Mouse (Mus musculus): ENCODE data around the gene Gm20431. TPM values are rescaled to one million over a fixed set of nuclear protein-coding genes. Genes with fewer than 3 reads are reported as not detected.
A peak's percentile ranks its signal among the peaks of the same experiment; 100 is the strongest.

Gene Gm20431
- polyA plus RNA-seq, 1 experiment from 2014 or later, result 6.2 TPM

DNA sequence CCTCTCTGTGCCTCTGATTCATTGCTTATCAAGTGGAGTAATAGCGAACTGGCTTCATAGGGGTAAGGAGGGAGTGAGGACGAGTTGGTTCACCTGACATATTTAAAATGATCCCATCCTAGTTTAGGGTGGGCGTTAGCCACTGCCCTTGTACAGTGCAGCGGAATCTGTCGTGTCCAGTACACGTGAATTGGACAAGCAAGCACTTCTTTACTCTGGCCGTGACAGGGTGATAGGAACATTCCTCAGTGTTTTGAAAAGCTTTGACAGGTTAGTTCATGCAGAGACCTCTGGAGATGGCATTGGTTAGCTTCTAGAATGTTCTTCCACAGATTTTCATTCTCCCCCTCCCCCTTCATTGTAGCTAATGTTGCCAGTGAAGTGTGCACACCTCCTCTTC lies 33.7 kb upstream of the Gm20431 start:
- no peaks in the 10 kb centered on the region for H3K36me3 ChIP-seq
- ATAC-seq (ENCODE audit: low FRiP score, low read depth), result no peak
- peaks cover 16% of the 10 kb centered on the region for H3K4me1 ChIP-seq
- H3K27me3 ChIP-seq, result peaks cover 25% of the 10 kb centered on the region
- peaks cover 6% of the 10 kb centered on the region; the same call in 1 of the 2 replicates for H3K9me3 ChIP-seq
- no peak overlapping the region for H3K4me2 ChIP-seq (replicated peaks)
- H3K9ac ChIP-seq, result no peak overlapping the region
- no peak overlapping the region for H3K27ac ChIP-seq
- WGBS, result 92% methylated on average over 7 of the region's 7 CpGs
- no peak overlapping the region for H3K4me3 ChIP-seq

- peaks cover 6% of the 10 kb centered on the region; the same call in 1 of the 2 replicates for H3K9me3 ChIP-seq
- no peak for ATAC-seq (ENCODE audit: low FRiP score, low read depth)
- WGBS, result 60% methylated on average over 1 of the region's 1 CpGs
Observed at GRCm38 (mm10) chr2:167694244-167694643, 32.9 kb upstream of the Gm20431 start.

DNA sequence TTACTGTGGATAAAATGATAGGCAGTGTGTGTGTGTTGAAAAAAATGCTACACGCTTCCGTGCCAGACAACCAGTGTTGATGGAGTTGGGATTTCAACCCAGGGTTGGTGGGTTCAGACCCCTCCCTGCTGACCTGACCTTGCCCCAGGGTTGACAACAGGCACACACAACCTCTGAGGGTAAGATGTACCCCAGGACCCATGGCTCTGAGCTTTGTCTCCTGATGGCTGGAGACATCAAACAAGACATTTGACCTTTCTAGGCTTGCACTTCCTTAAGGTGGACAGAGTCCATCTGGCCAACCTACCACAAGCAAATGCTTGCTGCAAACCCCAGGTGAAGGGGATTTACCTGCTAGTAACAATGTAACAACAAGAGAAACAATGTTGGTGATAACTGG lies 32.2 kb upstream of the Gm20431 start:
- H3K4me3 ChIP-seq, result no peak overlapping the region
- H3K36me3 ChIP-seq, result no peaks in the 10 kb centered on the region
- H3K4me1 ChIP-seq, result peaks cover 24% of the 10 kb centered on the region
- peaks cover 34% of the 10 kb centered on the region for H3K27me3 ChIP-seq
- H3K4me2 ChIP-seq (replicated peaks), result no peak overlapping the region
- 84% methylated on average over 2 of the region's 2 CpGs for WGBS
- no peak for ATAC-seq (ENCODE audit: low FRiP score, low read depth)
- peaks cover 6% of the 10 kb centered on the region; the same call in 1 of the 2 replicates for H3K9me3 ChIP-seq
- no peak overlapping the region for H3K9ac ChIP-seq
- no peak overlapping the region for H3K27ac ChIP-seq

More at GRCm38 (mm10) chr2:167694244-167694643, 32.9 kb upstream of the Gm20431 start:
- Histone ChIP-seq H3K27ac (no peak overlapping the region), H3K27me3 (peaks cover 32% of the 10 kb centered on the region), H3K4me3 (no peak overlapping the region), H3K36me3 (no peaks in the 10 kb centered on the region), H3K4me2 (replicated peaks) (no peak overlapping the region), H3K4me1 (peaks cover 23% of the 10 kb centered on the region), H3K9ac (no peak overlapping the region)

DNA sequence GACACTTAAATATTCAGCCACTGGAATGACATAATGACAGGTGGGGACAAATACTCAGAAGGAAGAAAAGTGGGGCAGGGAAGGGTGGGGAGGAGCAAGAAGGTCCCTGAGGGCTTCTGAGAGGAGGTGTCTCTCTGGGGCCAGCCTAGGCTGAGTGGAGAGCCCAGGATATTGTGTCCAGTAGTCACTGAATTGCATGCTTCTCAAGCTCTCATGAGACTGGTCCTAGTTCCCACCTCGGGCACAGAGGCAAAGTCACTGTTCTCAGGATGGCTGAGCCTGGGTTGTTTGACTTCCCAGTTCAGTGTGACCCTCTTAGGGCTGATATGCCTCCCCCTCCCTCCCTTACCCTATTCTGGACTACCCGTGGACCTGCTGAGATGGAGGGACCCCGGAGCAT lies 31.5 kb upstream of the Gm20431 start:
- 68% methylated on average over 3 of the region's 3 CpGs for WGBS
- peaks cover 39% of the 10 kb centered on the region for H3K27me3 ChIP-seq
- H3K36me3 ChIP-seq, result no peaks in the 10 kb centered on the region
- no peak overlapping the region for H3K4me3 ChIP-seq
- H3K4me1 ChIP-seq, result peaks cover 24% of the 10 kb centered on the region
- H3K9me3 ChIP-seq, result peaks cover 6% of the 10 kb centered on the region; the same call in 1 of the 2 replicates
- no peak overlapping the region for H3K27ac ChIP-seq
- H3K9ac ChIP-seq, result no peak overlapping the region
- no peak for ATAC-seq (ENCODE audit: low FRiP score, low read depth)
- no peak overlapping the region for H3K4me2 ChIP-seq (replicated peaks)

DNA sequence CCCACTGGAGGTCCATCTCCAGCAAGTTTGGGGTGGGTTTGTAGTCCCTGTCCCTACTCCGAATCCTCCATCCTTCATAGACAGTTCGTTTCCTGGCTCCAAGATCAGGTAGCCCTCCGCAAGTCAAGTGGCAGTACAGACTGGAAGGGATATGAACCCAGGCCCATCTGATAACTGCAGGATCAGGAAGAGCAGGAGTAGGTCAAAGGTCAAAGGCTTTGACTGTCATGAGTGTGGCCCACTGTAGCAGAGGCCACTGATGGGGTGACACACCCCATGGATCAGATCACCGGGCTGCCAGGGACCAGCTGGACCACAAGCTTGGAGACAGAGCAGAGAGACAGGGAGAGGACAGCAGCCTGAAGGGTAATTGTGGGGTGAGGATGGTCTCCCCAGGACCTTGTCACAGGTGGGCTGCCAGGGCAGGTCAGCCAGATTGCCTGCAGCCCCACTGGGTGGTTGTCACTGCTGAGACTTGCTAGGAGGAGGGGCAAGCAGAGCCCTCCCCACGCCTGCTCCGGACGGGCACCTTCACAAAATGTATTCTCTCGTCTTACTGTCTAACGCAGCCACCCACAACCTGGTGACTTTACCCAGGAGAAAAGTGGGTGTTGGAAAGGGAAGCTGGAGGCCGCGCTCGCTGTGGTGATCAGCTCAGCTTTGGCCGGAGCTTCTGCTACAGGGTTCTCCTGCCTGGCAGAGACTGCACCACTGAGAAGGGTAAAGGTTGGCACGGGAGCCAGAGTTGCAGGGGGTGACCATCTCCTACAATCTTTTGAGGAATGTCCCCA lies 30.8 kb upstream of the Gm20431 start:
- peaks cover 24% of the 10 kb centered on the region for H3K4me1 ChIP-seq
- no peak for ATAC-seq (ENCODE audit: low FRiP score, low read depth)

DNA sequence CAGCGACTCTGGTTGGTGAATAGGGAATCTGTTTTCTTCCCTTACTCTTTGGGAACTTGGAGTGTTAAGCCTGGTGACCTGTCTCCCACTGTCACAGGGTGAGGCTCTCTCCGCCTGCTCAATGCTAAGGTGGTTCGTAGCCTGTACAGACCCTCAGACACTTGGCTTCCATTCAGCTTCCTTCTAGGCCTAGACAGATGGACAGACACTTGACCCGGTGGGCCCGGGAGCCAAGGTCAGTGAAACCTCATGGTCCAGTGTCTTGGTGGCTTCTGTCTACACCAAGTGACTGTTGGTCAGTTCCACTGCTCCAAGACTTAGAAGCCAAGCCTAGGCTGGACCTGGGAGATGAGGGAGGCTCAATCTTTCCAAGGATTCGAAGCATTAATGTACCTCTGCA lies 30.1 kb upstream of the Gm20431 start:
- H3K9ac ChIP-seq, result no peak overlapping the region
- 89% methylated on average over 6 of the region's 6 CpGs for WGBS
- H3K27ac ChIP-seq, result no peak overlapping the region
- H3K27me3 ChIP-seq, result peaks cover 53% of the 10 kb centered on the region
- ATAC-seq (ENCODE audit: low FRiP score, low read depth), result no peak
- no peaks in the 10 kb centered on the region for H3K36me3 ChIP-seq
- H3K4me2 ChIP-seq (replicated peaks), result no peak overlapping the region
- peaks cover 6% of the 10 kb centered on the region; the same call in 1 of the 2 replicates for H3K9me3 ChIP-seq
- no peak overlapping the region for H3K4me3 ChIP-seq
- peaks cover 22% of the 10 kb centered on the region for H3K4me1 ChIP-seq

More for the DNA sequence above, 30.8 kb upstream of the Gm20431 start:
- H3K4me3 ChIP-seq, result no peak overlapping the region
- H3K27ac ChIP-seq, result no peak overlapping the region
- WGBS, result 87% methylated on average over 14 of the region's 14 CpGs
- H3K4me2 ChIP-seq (replicated peaks), result no peak overlapping the region
- peaks cover 47% of the 10 kb centered on the region for H3K27me3 ChIP-seq
- H3K36me3 ChIP-seq, result no peaks in the 10 kb centered on the region
- no peak overlapping the region for H3K9ac ChIP-seq
- H3K9me3 ChIP-seq, result peaks cover 6% of the 10 kb centered on the region; the same call in 1 of the 2 replicates

GRCm38 (mm10) chr2:167690962-167691311 lies 29.6 kb upstream of the Gm20431 start:
- peak overlapping the region; percentile 28; the same call in 1 of the 2 replicates for H3K4me3 ChIP-seq
- peak overlapping the region; percentile 44 for H3K4me2 ChIP-seq (replicated peaks)
- WGBS, result 83% methylated on average over 12 of the region's 12 CpGs
- ATAC-seq (ENCODE audit: low FRiP score, low read depth), result no peak
- no peak overlapping the region for H3K27ac ChIP-seq
- H3K9me3 ChIP-seq, result peaks cover 6% of the 10 kb centered on the region; the same call in 1 of the 2 replicates
- peaks cover 56% of the 10 kb centered on the region for H3K27me3 ChIP-seq
- no peaks in the 10 kb centered on the region for H3K36me3 ChIP-seq
- peaks cover 17% of the 10 kb centered on the region for H3K4me1 ChIP-seq
- H3K9ac ChIP-seq, result 0 out of 2 replicates have a peak overlapping the region, but pooled peaks have one; percentile 21

GRCm38 (mm10) chr2:167690219-167690961 lies 29.1 kb upstream of the Gm20431 start:
- Histone ChIP-seq H3K4me1 (peaks cover 16% of the 10 kb centered on the region), H3K4me3 (peak overlapping the region; percentile 73), H3K4me2 (replicated peaks) (peak overlapping the region; percentile 96), H3K9ac (peak overlapping the region; percentile 21; the same call in 1 of the 2 replicates), H3K27me3 (peaks cover 60% of the 10 kb centered on the region), H3K36me3 (no peaks in the 10 kb centered on the region), H3K27ac (no peak overlapping the region), H3K9me3 (peaks cover 5% of the 10 kb centered on the region; the same call in 1 of the 2 replicates)
- 55% methylated on average over 15 of the region's 15 CpGs for WGBS
- ATAC-seq (ENCODE audit: low FRiP score, low read depth), result no peak

DNA sequence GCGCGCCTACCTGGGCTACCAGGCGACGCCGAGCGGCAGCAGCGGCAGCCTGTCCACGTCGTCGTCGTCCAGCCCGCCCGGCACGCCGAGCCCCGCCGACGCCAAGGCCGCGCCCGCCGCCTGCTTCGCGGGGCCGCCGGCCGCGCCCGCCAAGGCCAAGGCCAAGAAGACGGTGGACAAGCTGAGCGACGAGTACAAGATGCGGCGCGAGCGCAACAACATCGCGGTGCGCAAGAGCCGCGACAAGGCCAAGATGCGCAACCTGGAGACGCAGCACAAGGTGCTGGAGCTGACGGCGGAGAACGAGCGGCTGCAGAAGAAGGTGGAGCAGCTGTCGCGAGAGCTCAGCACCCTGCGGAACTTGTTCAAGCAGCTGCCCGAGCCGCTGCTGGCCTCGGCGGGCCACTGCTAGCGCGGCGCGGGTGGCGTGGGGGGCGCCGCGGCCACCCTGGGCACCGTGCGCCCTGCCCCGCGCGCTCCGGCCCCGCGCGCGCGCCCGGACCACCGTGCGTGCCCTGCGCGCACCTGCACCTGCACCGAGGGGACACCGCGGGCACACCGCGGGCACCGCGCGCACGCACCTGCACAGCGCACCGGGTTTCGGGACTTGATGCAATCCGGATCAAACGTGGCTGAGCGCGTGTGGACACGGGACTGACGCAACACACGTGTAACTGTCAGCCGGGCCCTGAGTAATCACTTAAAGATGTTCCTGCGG lies 28.4 kb upstream of the Gm20431 start, which contains the start of gene Tmem189:
Gene Tmem189, minus strand, starts transcription at position 322 of the 718 bp plus-strand sequence.
- no peak for ATAC-seq (ENCODE audit: low FRiP score, low read depth)
- no peak within 1 kb of the TSS for H3K27ac ChIP-seq

GRCm38 (mm10) chr2:167688498-167689451 lies 27.5 kb upstream of the Gm20431 start, which contains the start of gene Cebpb:
TSS of gene Cebpb (plus strand) at chr2:167688915.
- H3K4me1 ChIP-seq, result peaks cover 16% of the 10 kb centered on the region
- no peaks in the 10 kb centered on the region for H3K36me3 ChIP-seq
- peaks cover 61% of the 10 kb centered on the region for H3K27me3 ChIP-seq
- H3K4me2 ChIP-seq (replicated peaks), result peak within 1 kb of the TSS; percentile 96
- peak within 1 kb of the TSS; percentile 70 for H3K9ac ChIP-seq
- H3K27ac ChIP-seq, result no peak within 1 kb of the TSS
- ATAC-seq (ENCODE audit: low FRiP score, low read depth), result peak; percentile 74
- no peaks in the 10 kb centered on the region for H3K9me3 ChIP-seq
- H3K4me3 ChIP-seq, result peak within 1 kb of the TSS; percentile 73
- under 1% methylated on average over 113 of the region's 147 CpGs for WGBS

More for the DNA sequence above, 28.4 kb upstream of the Gm20431 start, which contains the start of gene Tmem189:
- H3K4me1 ChIP-seq, result peaks cover 16% of the 10 kb centered on the region
- H3K36me3 ChIP-seq, result no peaks in the 10 kb centered on the region
- H3K4me3 ChIP-seq, result peak within 1 kb of the TSS; percentile 73
- H3K9ac ChIP-seq, result peak within 1 kb of the TSS; percentile 70
- H3K27me3 ChIP-seq, result peaks cover 61% of the 10 kb centered on the region
- peak within 1 kb of the TSS; percentile 96 for H3K4me2 ChIP-seq (replicated peaks)
- no peaks in the 10 kb centered on the region for H3K9me3 ChIP-seq
- WGBS, result under 1% methylated on average over 85 of the region's 99 CpGs

- Histone ChIP-seq H3K9ac (no peak overlapping the region), H3K27me3 (peaks cover 61% of the 10 kb centered on the region), H3K27ac (no peak overlapping the region), H3K4me1 (peaks cover 16% of the 10 kb centered on the region), H3K9me3 (no peaks in the 10 kb centered on the region), H3K4me2 (replicated peaks) (peak overlapping the region; percentile 96), H3K36me3 (no peaks in the 10 kb centered on the region), H3K4me3 (peak overlapping the region; percentile 73)
- WGBS, result 24% methylated on average over 12 of the region's 12 CpGs
- ATAC-seq (ENCODE audit: low FRiP score, low read depth), result peak; percentile 39; the same call in 1 of the 2 replicates
Observed at GRCm38 (mm10) chr2:167688126-167688497, 26.8 kb upstream of the Gm20431 start.

All from limb, embryonic 13.5 days (tissue).